Mouse (Mus musculus): ENCODE measurements around the gene Slc25a39.
"Not testable (repeated sequence)": the region's sequence is repeated elsewhere in the genome, so short reads cannot be mapped to it uniquely, and the experiment has no call there.

Slc25a39 gene

GRCm38 (mm10) chr11:102410345-102410744 is 2.6 kb upstream of the Slc25a39 start:
- not testable (repeated sequence) for DNase-seq

- peak; percentile 43 for DNase-seq
Measured at GRCm38 (mm10) chr11:102409795-102410330, 2.1 kb upstream of the Slc25a39 start.

GRCm38 (mm10) chr11:102408888-102409794 is 1.4 kb upstream of the Slc25a39 start:
- no peak for DNase-seq

GRCm38 (mm10) chr11:102408344-102408876 is 664 bp upstream of the Slc25a39 start:
- DNase-seq = peak; percentile 99

- DNase-seq = peak; percentile 97
Measured at GRCm38 (mm10) chr11:102406900-102407833, 579 bp downstream of the Slc25a39 start.

- no peak for DNase-seq
Measured at GRCm38 (mm10) chr11:102406401-102406800, 1.3 kb downstream of the Slc25a39 start.

GRCm38 (mm10) chr11:102405544-102406285 is 2.0 kb downstream of the Slc25a39 start:
- no peak for DNase-seq

- DNase-seq = no peak
Measured at GRCm38 (mm10) chr11:102404161-102405010, 3.4 kb downstream of the Slc25a39 start.

- no peak for DNase-seq
Measured at GRCm38 (mm10) chr11:102403657-102404056, 4.1 kb downstream of the Slc25a39 start.

- DNase-seq = no peak
Measured at GRCm38 (mm10) chr11:102401898-102402500, 5.7 kb downstream of the Slc25a39 start.

GRCm38 (mm10) chr11:102400513-102401084 is 7.1 kb downstream of the Slc25a39 start:
- no peak for DNase-seq

GRCm38 (mm10) chr11:102399610-102400072 is 8.1 kb downstream of the Slc25a39 start:
- no peak for DNase-seq

- no peak for DNase-seq
Measured at GRCm38 (mm10) chr11:102399107-102399506, 8.6 kb downstream of the Slc25a39 start.

- DNase-seq = peak; percentile 69
Measured at GRCm38 (mm10) chr11:102398007-102398825, 9.5 kb downstream of the Slc25a39 start.

- DNase-seq = no peak
Measured at GRCm38 (mm10) chr11:102396671-102397141, 11.0 kb downstream of the Slc25a39 start.

GRCm38 (mm10) chr11:102396263-102396662 is 11.5 kb downstream of the Slc25a39 start:
- DNase-seq = no peak

- no peak for DNase-seq
Measured at GRCm38 (mm10) chr11:102395250-102395649, 12.5 kb downstream of the Slc25a39 start.

GRCm38 (mm10) chr11:102394421-102395124 is 13.2 kb downstream of the Slc25a39 start:
- no peak for DNase-seq
